Mouse (Mus musculus) intestine, embryonic 14.5 days (tissue): ENCODE measurements around the gene Ebna1bp2. TPM values are rescaled to one million over a fixed set of nuclear protein-coding genes. Genes with fewer than 3 reads are reported as not detected.

Source experiments
- ATAC-seq: fragments of 200-750 bp; cut with Nextera tagmentation; replicated peaks from 2 replicates; pipeline ENCODE4 v1.8.0; 2017; ENCODE audit warnings: low read depth, moderate number of reproducible peaks, moderate TSS enrichment, moderate library complexity; ENCODE audit not compliant: low FRiP score, low TSS enrichment
- DNase-seq: peaks from one replicate; pipeline ENCODE4 v3.0.0-alpha.2; 2018; ENCODE audit warnings: low spot score
- H3K27ac ChIP-seq: fragments of 300-500 bp; sonication (generic); 2 replicates; pipeline ENCODE4 v1.5.1; 2014; ENCODE audit warnings: low read depth, mild to moderate bottlenecking, control low read depth
- H3K27me3 ChIP-seq: fragments of 300-500 bp; sonication (generic); replicated peaks from 2 replicates; pipeline ENCODE4 v1.6.1; 2014; ENCODE audit warnings: low read length, control low read depth; ENCODE audit not compliant: control insufficient read depth, insufficient read depth
- H3K36me3 ChIP-seq: fragments of 300-500 bp; sonication (generic); 2 replicates; pipeline ENCODE4 v1.6.1; 2014; ENCODE audit warnings: low read length, control low read depth; ENCODE audit not compliant: control insufficient read depth, insufficient read depth
- H3K4me1 ChIP-seq: fragments of 300-500 bp; sonication (generic); replicated peaks from 2 replicates; pipeline ENCODE4 v1.6.1; 2014; ENCODE audit warnings: low read length, control low read depth, mixed read lengths; ENCODE audit not compliant: control insufficient read depth, insufficient read depth
- H3K4me2 ChIP-seq: fragments of 300-500 bp; sonication (generic); 2 replicates; pipeline ENCODE4 v1.6.1; 2014; ENCODE audit warnings: low read length
- H3K4me3 ChIP-seq: fragments of 300-500 bp; sonication (generic); 2 replicates; pipeline ENCODE4 v1.5.1; 2014; ENCODE audit warnings: low read depth, low read length, control low read depth, mixed read lengths
- H3K9ac ChIP-seq: fragments of 300-500 bp; sonication (generic); 2 replicates; pipeline ENCODE4 v1.6.1; 2014; ENCODE audit warnings: mild to moderate bottlenecking, low read length
- H3K9me3 ChIP-seq: fragments of 300-500 bp; sonication (generic); 2 replicates; pipeline ENCODE4 v1.6.1; 2016; ENCODE audit warnings: low read length, control low read depth; ENCODE audit not compliant: control insufficient read depth
- WGBS: fragments of 180-500 bp; shearing (Covaris S2); extraction: QIAGEN DNeasy Blood & Tissue Kit; methylation state at CpG from one replicate; pipeline ENCODE4 v1.1.7; 2014; 5-methylcytosine and 5-hydroxymethylcytosine counted together
- polyA plus RNA-seq: library from polyadenylated mRNA; unstranded; fragments of >200 nt; fragmentation: Nextera tagmentation; extraction: Ambion mirVana; gene quantifications from 2 replicates; pipeline ENCODE4 v1.2.1, GENCODE M21; 2014

Gene Ebna1bp2
- polyA plus RNA-seq, 1 experiment from 2014 or later = 161 TPM

DNA sequence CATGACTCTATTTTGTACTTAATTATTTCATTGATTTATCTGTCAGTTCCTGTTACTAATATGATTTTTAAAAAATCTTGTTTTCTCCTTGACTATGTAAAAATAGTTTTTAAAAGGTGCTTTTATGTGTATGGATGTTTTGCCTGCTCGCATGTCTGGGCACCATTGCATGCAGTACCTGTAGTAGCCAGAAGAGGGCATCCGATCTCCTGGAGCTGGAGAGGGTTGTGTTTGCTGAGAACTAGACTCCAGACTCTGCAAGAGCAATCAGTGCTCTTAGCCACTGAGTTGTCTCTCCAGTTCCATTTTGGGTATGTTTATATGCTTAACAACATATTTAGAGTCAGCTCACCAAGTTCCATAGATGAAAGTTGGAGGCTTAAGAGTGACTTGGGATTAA, 24.6 kb downstream of the Ebna1bp2 start:
- ATAC-seq (no peak), DNase-seq (peak; percentile 90)
- H3K27ac ChIP-seq = no peak overlapping the region
- no peaks in the 10 kb centered on the region for H3K36me3 ChIP-seq
- no peak overlapping the region for H3K4me2 ChIP-seq
- H3K4me3 ChIP-seq = no peak overlapping the region
- no peaks in the 10 kb centered on the region for H3K27me3 ChIP-seq
- H3K4me1 ChIP-seq = no peaks in the 10 kb centered on the region
- no peak overlapping the region for H3K9ac ChIP-seq
- WGBS = 11% methylated on average over 2 of the region's 2 CpGs
- H3K9me3 ChIP-seq = no peaks in the 10 kb centered on the region

DNA sequence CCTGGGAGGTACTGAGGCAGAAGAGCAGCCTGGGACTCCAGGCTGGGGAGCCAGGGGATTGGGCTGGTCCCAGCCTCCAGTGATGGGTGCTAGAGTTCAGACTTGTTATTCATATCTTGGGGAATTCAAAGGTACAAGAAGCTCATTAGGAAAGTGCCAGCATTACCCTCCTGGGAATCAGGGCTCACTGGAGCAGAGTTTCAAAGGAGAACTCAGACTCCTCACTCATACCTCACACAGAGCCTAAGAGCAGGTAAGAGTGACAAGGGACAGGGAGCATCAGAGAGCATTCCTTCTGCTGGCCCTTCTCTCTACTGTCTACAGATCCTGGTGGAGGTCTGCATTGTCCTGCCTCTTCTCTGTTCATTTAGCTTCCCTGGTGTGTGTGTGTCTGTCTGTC, 38.1 kb downstream of the Ebna1bp2 start, which contains the start of gene Olfr62:
TSS of gene Olfr62 (plus strand) at position 301 of the 400 bp plus-strand sequence.
- no peak within 1 kb of the TSS for H3K4me2 ChIP-seq
- no peak within 1 kb of the TSS for H3K27ac ChIP-seq
- no peaks in the 10 kb centered on the region for H3K27me3 ChIP-seq
- H3K36me3 ChIP-seq = no peaks in the 10 kb centered on the region
- DNase-seq (no peak), ATAC-seq (no peak)
- H3K9ac ChIP-seq = no peak within 1 kb of the TSS
- no peak within 1 kb of the TSS for H3K4me3 ChIP-seq
- H3K9me3 ChIP-seq = no peaks in the 10 kb centered on the region
- no peaks in the 10 kb centered on the region for H3K4me1 ChIP-seq

Other genes starting within 250 kb of the Ebna1bp2 start
- gene Szt2, start 211.5 kb upstream of the Ebna1bp2 start, polyA plus RNA-seq = 12.1 and 13.2 TPM in 2 replicates
- 106 and 109 TPM in 2 replicates for gene Med8, start 211.5 kb upstream of the Ebna1bp2 start, polyA plus RNA-seq
- gene Elovl1, start 192.7 kb upstream of the Ebna1bp2 start, polyA plus RNA-seq = 144 and 152 TPM in 2 replicates
- 259 and 273 TPM in 2 replicates for gene Cdc20, start 183.4 kb upstream of the Ebna1bp2 start, polyA plus RNA-seq
- gene Mpl, start 163.3 kb upstream of the Ebna1bp2 start, polyA plus RNA-seq = 0.31 and 0.46 TPM in 2 replicates
- 17.2 and 18.8 TPM in 2 replicates for gene Tie1, start 130.7 kb upstream of the Ebna1bp2 start, polyA plus RNA-seq
- gene 2610528J11Rik, start 93.8 kb upstream of the Ebna1bp2 start, polyA plus RNA-seq = 35.7 and 46.4 TPM in 2 replicates
- gene Tmem125, start 76.8 kb upstream of the Ebna1bp2 start, polyA plus RNA-seq = 8.5 and 9.3 TPM in 2 replicates
- gene Cfap57, start within 50 bp of the Ebna1bp2 start, polyA plus RNA-seq = 0.27 and 0.41 TPM in 2 replicates
- not detected in 2 replicates for gene Olfr62, start 38.2 kb downstream of the Ebna1bp2 start, polyA plus RNA-seq
- not detected in 2 replicates for gene Olfr1342, start 72.0 kb downstream of the Ebna1bp2 start, polyA plus RNA-seq
- gene Olfr1341, start 82.7 kb downstream of the Ebna1bp2 start, polyA plus RNA-seq = not detected in 2 replicates
- not detected in 2 replicates for gene Olfr1340, start 99.3 kb downstream of the Ebna1bp2 start, polyA plus RNA-seq
- not detected in 2 replicates for gene Olfr1339, start 111.4 kb downstream of the Ebna1bp2 start, polyA plus RNA-seq
- gene Olfr1338, start 137.9 kb downstream of the Ebna1bp2 start, polyA plus RNA-seq = not detected in 2 replicates
- gene Olfr1337, start 161.8 kb downstream of the Ebna1bp2 start, polyA plus RNA-seq = not detected in 2 replicates
- not detected in 2 replicates for gene Olfr1335, start 189.1 kb downstream of the Ebna1bp2 start, polyA plus RNA-seq
- not detected in 2 replicates for gene Olfr1333, start 215.5 kb downstream of the Ebna1bp2 start, polyA plus RNA-seq
- not detected in 2 replicates for gene Olfr1331, start 243.8 kb downstream of the Ebna1bp2 start, polyA plus RNA-seq